Mouse (Mus musculus) megakaryocyte, embryonic 14.5 days (primary cell): ENCODE measurements around the gene Ccdc159.

Source experiments
- FLI1 ChIP-seq: IDR thresholded peaks from 2 replicates; pipeline ENCODE4 v1.6.1; 2012; ENCODE audit warnings: low read length, inconsistent platforms, mixed read lengths
- GATA1 ChIP-seq: IDR thresholded peaks from 3 replicates; pipeline ENCODE4 v1.6.1; 2012; ENCODE audit warnings: mixed read lengths, low read length, inconsistent platforms, borderline replicate concordance

GRCm38 (mm10) chr9:21925506-21925905, 1.8 kb upstream of the Ccdc159 start:
- TF ChIP-seq FLI1 (no peak), GATA1 (no peak)
